Mouse (Mus musculus) heart, postnatal 36 days (tissue): ENCODE results near the gene Olfr1124. TPM values are rescaled to one million over a fixed set of nuclear protein-coding genes. Genes with fewer than 3 reads are reported as not detected.
"Not testable (repeated sequence)": the region's sequence is repeated elsewhere in the genome, so short reads cannot be mapped to it uniquely, and the experiment has no call there.

ENCODE experiments used
- DNase-seq, 2 experiments: peaks; one replicate each; pipeline ENCODE4 v3.0.0; 2021 to 2022
- intact Hi-C: fragments of 180-260 bp; cut with DNase I; formaldehyde crosslinking; loops from one replicate; pipeline ENCODE4 v1.15.1; 2025
- total RNA-seq, 2 experiments: library from RNA; stranded (reverse); gene quantifications; 2 replicates each; pipeline ENCODE4 v1.2.3; 2021

Gene Olfr1124
- not detected for total RNA-seq

DNA sequence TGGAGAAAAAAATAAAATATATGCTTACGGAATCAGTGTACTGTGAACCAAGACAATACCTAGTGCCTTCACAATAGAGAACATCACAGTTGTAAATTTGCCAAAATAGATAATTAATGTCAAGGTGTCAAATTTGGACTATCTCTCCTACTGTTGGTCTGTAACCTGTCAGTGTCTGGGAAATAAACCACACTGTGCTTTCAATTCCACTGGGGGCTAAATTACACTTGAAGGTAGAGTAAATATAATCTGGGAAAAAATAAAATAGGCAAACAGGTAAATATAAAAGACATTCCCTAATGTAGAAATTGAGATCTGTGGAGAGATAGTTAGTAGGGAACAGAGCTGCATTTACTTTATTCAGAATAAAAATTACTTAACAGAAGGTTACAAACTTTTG, at the start of gene Olfr1124:
TSS of gene Olfr1124 (plus strand) at position 301 of the 400 bp plus-strand sequence.
- intact Hi-C loops = no loop called here
- DNase-seq = no peak

DNA sequence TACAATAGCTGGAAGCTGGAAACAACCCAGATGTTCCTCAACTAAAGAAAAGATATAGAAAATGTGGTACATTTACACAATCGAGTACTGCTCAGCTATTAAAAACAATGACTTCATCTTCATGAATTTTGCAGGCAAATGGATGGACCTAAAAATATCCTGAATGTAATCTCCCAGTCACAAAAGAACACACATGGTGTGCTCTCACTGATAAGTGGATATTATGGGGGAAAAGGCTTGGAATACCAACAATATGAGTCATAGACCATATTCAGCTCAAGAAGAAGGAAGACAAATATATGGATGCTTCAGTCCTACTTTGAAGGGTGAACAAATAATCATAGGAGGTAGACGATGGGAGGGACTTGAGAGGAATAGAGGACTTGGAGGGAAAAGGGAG, 46.1 kb upstream of the Olfr1124 start:
- intact Hi-C loops = no loop called here
- DNase-seq = no peak

DNA sequence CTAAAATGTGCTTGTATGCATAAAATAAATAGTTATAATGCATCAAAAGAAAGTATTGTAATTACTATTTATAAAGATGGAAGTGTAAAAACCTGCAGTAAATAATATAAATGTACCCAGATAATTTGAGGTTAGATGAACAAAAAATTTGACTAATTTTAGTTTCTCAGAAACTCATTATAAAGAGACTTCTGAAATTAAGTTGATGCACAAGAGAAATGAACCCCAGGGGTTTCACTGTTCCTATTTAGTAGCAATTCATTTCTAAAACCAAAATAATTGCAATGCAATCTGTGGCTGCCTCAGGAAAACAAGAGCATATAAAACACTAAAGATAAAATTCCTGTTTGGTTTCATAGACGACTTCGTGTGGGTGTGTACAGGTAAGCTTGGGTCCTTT, 44.5 kb upstream of the Olfr1124 start, which contains the start of gene Olfr1122:
TSS of gene Olfr1122 (plus strand) at position 301 of the 400 bp plus-strand sequence.
- DNase-seq = no peak
- intact Hi-C loops = no loop called here

DNA sequence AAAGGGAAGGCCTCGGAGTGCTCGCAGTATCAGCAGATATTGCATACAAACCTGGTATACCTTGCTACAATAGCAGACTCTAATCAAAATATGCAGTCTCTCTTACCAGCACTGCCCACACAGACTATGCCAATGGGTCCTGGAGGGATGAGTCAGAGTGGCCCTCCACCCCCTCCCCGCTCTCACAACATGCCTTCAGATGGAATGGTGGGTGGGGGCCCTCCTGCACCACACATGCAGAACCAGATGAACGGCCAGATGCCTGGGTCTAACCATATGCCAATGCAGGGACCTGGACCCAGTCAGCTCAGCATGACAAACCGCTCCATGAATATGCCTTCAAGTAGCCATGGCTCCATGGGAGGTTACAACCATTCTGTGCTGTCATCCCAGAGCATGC, 36.5 kb upstream of the Olfr1124 start:
- intact Hi-C loops, DNase-seq: not testable (repeated sequence)

DNA sequence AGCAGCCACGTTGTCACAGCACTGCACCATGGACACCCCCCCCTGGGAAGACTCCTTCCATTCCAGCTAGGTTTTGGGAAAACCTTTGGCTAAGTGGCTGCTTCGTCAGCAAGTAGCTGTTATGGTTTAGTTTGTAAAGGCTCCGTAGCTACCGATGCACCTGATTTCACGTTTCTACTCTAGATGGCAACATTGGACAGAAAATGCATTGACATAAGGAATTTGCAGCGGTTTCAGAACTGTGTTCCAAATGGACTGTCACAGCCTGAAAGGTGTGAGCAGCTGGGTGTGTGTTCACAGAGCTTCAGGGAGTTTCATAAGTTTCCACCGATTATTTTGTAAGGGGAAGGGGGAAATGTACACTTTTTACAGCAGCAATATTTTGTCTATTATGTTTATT, 35.4 kb upstream of the Olfr1124 start:
- DNase-seq, intact Hi-C loops: not testable (repeated sequence)

DNA sequence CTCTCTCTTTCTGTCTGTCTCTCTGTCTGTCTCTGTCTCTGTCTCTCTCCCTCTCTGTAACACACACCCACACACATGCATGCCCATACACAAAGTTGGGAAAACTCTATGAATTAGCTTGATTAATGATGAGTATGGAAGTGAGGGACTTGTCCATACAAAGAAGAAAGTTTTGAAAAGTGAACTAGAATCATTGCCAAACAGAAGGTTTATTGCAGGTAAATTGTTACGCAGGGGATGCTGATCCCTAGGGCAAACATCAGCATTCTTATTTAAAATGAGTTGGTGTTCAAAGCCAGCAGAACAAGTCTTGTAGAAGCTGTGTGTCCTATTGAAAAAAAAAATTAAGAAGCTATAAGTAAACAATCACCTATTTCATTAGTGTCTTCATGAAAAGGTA, 13.7 kb upstream of the Olfr1124 start, which contains the start of gene Olfr1123:
TSS of gene Olfr1123 (plus strand) at position 301 of the 400 bp plus-strand sequence.
- no peak for DNase-seq
- intact Hi-C loops = no loop called here

DNA sequence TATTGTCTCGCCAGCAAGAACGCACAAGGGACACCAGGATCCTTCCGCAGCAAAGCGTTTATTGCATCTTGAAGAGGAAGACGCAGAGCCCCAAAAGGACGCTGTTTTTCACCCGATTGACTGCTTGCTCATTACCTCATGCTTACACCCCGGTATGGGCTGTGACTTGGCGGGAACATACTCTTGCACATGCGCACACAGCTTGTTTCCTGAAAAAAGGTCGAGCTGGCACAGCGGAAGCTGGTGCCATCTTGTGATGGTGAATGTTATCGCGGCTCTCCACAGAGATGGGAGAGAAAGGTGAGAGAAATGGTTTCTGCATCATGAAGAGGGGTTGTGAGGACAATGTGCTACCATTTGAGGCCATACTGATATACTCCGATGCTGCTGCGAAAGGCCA, 7.7 kb downstream of the Olfr1124 start:
- intact Hi-C loops = no loop called here
- no peak for DNase-seq

GRCm38 (mm10) chr2:87453662-87454061, 23.6 kb downstream of the Olfr1124 start, which contains the start of gene Olfr1126:
Gene Olfr1126, plus strand, starts transcription at chr2:87453962.
- no peak for DNase-seq
- intact Hi-C loops = no loop called here

DNA sequence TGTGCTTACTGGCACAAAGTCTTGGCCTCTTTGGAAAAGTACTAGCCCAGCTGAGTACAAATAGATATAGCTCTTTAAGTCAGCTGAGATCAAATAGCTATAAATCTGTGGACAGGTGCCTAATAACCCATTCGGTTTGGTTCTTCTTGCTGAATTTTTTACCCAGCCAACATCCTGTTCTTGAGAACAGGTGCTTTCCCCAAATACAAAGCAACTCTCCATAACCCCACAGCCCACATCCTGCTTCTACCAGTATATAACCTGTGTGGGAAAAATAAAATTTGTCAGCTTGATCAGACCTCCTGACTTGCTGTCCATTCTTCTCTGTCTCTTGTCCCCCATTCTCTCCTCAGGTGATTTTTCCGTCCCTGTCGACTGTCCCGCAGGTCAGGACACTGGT, 31.7 kb downstream of the Olfr1124 start:
- DNase-seq = no peak
- intact Hi-C loops = no loop called here

- intact Hi-C loops = loop anchor here (10.0 kb wide), 1 partner anchor 1615 kb away; no protein-coding TSS in a partner anchor
- no peak for DNase-seq
Observed at GRCm38 (mm10) chr2:87480207-87480606, 50.1 kb downstream of the Olfr1124 start.

GRCm38 (mm10) chr2:87481158-87481557, 51.1 kb downstream of the Olfr1124 start:
- intact Hi-C loops = loop anchor here (10.0 kb wide), 1 partner anchor 1614 kb away; no protein-coding TSS in a partner anchor
- no peak for DNase-seq

GRCm38 (mm10) chr2:87482276-87482675, 52.2 kb downstream of the Olfr1124 start:
- no peak for DNase-seq
- intact Hi-C loops = loop anchor here (10.0 kb wide), 1 partner anchor 1613 kb away; no protein-coding TSS in a partner anchor

Other genes with a start within 250 kb of the Olfr1124 start
- gene Olfr1112, start 242.5 kb upstream of the Olfr1124 start, total RNA-seq = not detected
- not detected for gene Olfr1113, start 221.3 kb upstream of the Olfr1124 start, total RNA-seq
- not detected for gene Olfr1115, start 182.3 kb upstream of the Olfr1124 start, total RNA-seq
- not detected for gene Olfr1116, start 162.7 kb upstream of the Olfr1124 start, total RNA-seq
- not detected for gene Olfr1118, start 122.7 kb upstream of the Olfr1124 start, total RNA-seq
- not detected for gene Olfr1120, start 75.5 kb upstream of the Olfr1124 start, total RNA-seq
- not detected for gene Olfr1121, start 60.4 kb upstream of the Olfr1124 start, total RNA-seq
- gene Olfr1122, start 44.4 kb upstream of the Olfr1124 start, total RNA-seq = not detected
- not detected for gene Olfr1123, start 13.6 kb upstream of the Olfr1124 start, total RNA-seq
- not detected for gene Olfr1126, start 23.7 kb downstream of the Olfr1124 start, total RNA-seq
- not detected for gene Pramel7, start 66.8 kb downstream of the Olfr1124 start, total RNA-seq
- gene Pramel6, start 76.3 kb downstream of the Olfr1124 start, total RNA-seq = not detected
- not detected for gene Olfr153, start 101.5 kb downstream of the Olfr1124 start, total RNA-seq
- gene Olfr1128, start 115.3 kb downstream of the Olfr1124 start, total RNA-seq = not detected
- not detected for gene Olfr1129, start 143.6 kb downstream of the Olfr1124 start, total RNA-seq
- not detected for gene Olfr1130, start 175.9 kb downstream of the Olfr1124 start, total RNA-seq
- not detected for gene Olfr1131, start 196.8 kb downstream of the Olfr1124 start, total RNA-seq
- not detected for gene Olfr1132, start 207.3 kb downstream of the Olfr1124 start, total RNA-seq
- not detected for gene Olfr1133, start 217.1 kb downstream of the Olfr1124 start, total RNA-seq
- not detected for gene Olfr1134, start 228.2 kb downstream of the Olfr1124 start, total RNA-seq
- not detected for gene Olfr1135, start 243.4 kb downstream of the Olfr1124 start, total RNA-seq